Mouse (Mus musculus): Measurements from ENCODE around the gene Twsg1. TPM values are rescaled to one million over a fixed set of nuclear protein-coding genes. Genes with fewer than 3 reads are reported as not detected.
A peak's percentile ranks its signal among the peaks of the same experiment; 100 is the strongest.

Twsg1 gene
- polyA plus RNA-seq, 2 experiments, result 8.1 to 16.1 TPM

DNA sequence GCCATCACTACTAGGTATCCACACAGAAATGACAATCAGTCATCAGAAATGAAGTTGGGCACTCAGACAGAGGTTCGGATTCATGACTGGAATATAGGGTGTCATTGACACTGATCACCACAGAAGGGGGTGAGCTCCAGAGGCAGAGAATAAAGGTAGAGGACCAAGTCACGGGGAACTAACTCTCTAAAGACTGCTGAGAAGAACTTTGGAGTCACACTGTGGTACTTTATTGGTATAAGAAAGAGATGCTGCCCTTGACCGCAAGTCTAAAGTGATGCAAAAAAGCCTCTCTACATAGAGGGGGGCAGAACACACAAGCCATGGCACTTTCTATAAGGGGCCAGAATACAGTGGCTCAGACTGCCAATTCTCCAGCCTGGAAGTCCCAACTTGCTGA is 5.1 kb upstream of the Twsg1 start:
- no peak overlapping the region for H3K9ac ChIP-seq (replicated peaks)
- TF ChIP-seq CTCF (IDR thresholded peaks at IDR 0.05; ENCODE audit: low read depth), result no peak
- no peak for TF ChIP-seq EP300 (IDR thresholded peaks at IDR 0.05; ENCODE audit: low read depth)
- no peak for DNase-seq (ENCODE audit: low read depth in 3 of 3, low spot score in 3 of 3)
- ATAC-seq (ENCODE audit: insufficient read depth), result no peak
- peaks cover 3 to 11% of the 10 kb centered on the region in 2 experiments; a peak in 3 of 4 replicates for H3K4me1 ChIP-seq (replicated peaks; ENCODE audit: control insufficient read depth in 2 of 2, insufficient read depth in 2 of 2, low read length in 1 of 2)
- H3K27ac ChIP-seq, result no peak overlapping the region
- H3K27me3 ChIP-seq (ENCODE audit: control insufficient read depth, insufficient read depth, low read length), result no peaks in the 10 kb centered on the region
- 69% methylated on average over 3 of the region's 3 CpGs for WGBS (ENCODE audit: insufficient replicate concordance)
- H3K9me3 ChIP-seq (ENCODE audit: control insufficient read depth, low read length), result no peaks in the 10 kb centered on the region
- H3K36me3 ChIP-seq (replicated peaks; ENCODE audit: control insufficient read depth, insufficient read depth, low read depth), result no peaks in the 10 kb centered on the region
- H3K4me2 ChIP-seq (ENCODE audit: low read depth), result no peak overlapping the region
- H3K4me3 ChIP-seq (ENCODE audit: insufficient read depth in 1 of 2, low read depth in 2 of 2, low read length in 2 of 2), result no peak overlapping the region

GRCm38 (mm10) chr17:65953959-65954358 is 2.9 kb upstream of the Twsg1 start:
- H3K9me3 ChIP-seq (ENCODE audit: control insufficient read depth, low read length), result no peaks in the 10 kb centered on the region
- H3K36me3 ChIP-seq (replicated peaks; ENCODE audit: control insufficient read depth, insufficient read depth, low read depth), result no peaks in the 10 kb centered on the region
- no peak overlapping the region for H3K4me3 ChIP-seq (ENCODE audit: insufficient read depth in 1 of 2, low read depth in 2 of 2, low read length in 2 of 2)
- no peak overlapping the region for H3K4me2 ChIP-seq (ENCODE audit: low read depth)
- no peak overlapping the region for H3K9ac ChIP-seq (replicated peaks)
- DNase-seq (ENCODE audit: low read depth in 3 of 3, low spot score in 3 of 3), result no peak
- H3K4me1 ChIP-seq (replicated peaks; ENCODE audit: control insufficient read depth in 2 of 2, insufficient read depth in 2 of 2, low read length in 1 of 2), result peaks cover 8 to 13% of the 10 kb centered on the region in 2 experiments
- no peak for ATAC-seq (ENCODE audit: insufficient read depth)
- WGBS (ENCODE audit: insufficient replicate concordance), result 43% methylated on average over 4 of the region's 4 CpGs
- no peak overlapping the region for H3K27ac ChIP-seq
- TF ChIP-seq EP300 (IDR thresholded peaks at IDR 0.05; ENCODE audit: low read depth) (no peak), CTCF (IDR thresholded peaks at IDR 0.05; ENCODE audit: low read depth) (no peak)
- no peaks in the 10 kb centered on the region for H3K27me3 ChIP-seq (ENCODE audit: control insufficient read depth, insufficient read depth, low read length)

DNA sequence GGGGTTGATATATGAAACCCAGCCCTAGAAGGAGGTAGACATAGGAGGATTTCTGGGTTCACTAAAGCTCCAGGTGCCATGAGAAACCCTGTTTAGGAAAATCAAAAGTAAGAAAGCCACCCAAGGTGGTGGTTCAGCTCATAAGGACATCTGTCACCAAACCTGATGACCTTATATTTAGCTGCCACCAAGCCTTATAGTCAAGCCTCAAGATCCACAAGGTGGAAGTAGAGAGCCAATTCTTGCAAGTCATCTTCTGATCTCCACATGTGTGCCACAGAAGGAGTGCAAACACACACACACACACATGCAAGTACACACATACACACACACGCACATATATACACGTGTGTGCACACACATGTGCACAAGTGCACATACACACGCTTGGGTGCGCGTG is 1.1 kb upstream of the Twsg1 start:
- no peak overlapping the region for H3K4me3 ChIP-seq (ENCODE audit: insufficient read depth in 1 of 2, low read depth in 2 of 2, low read length in 2 of 2)
- no peak overlapping the region for H3K27ac ChIP-seq
- H3K4me1 ChIP-seq (replicated peaks; ENCODE audit: control insufficient read depth in 2 of 2, insufficient read depth in 2 of 2, low read length in 1 of 2), result peaks cover 8 to 11% of the 10 kb centered on the region in 2 experiments
- DNase-seq (ENCODE audit: low read depth in 3 of 3, low spot score in 3 of 3) (peak in 1 of 3 experiments; percentile 47), ATAC-seq (ENCODE audit: insufficient read depth) (no peak)
- H3K9ac ChIP-seq (replicated peaks), result no peak overlapping the region
- WGBS (ENCODE audit: insufficient replicate concordance), result 63% methylated on average over 5 of the region's 5 CpGs
- H3K9me3 ChIP-seq (ENCODE audit: control insufficient read depth, low read length), result no peaks in the 10 kb centered on the region
- no peaks in the 10 kb centered on the region for H3K36me3 ChIP-seq (replicated peaks; ENCODE audit: control insufficient read depth, insufficient read depth, low read depth)
- no peaks in the 10 kb centered on the region for H3K27me3 ChIP-seq (ENCODE audit: control insufficient read depth, insufficient read depth, low read length)
- TF ChIP-seq CTCF (IDR thresholded peaks at IDR 0.05; ENCODE audit: low read depth) (peak; percentile 73), EP300 (IDR thresholded peaks at IDR 0.05; ENCODE audit: low read depth) (no peak)
- H3K4me2 ChIP-seq (ENCODE audit: low read depth), result no peak overlapping the region

- no peak overlapping the region for H3K27ac ChIP-seq
- peak overlapping the region; percentile 71 for H3K9ac ChIP-seq (replicated peaks)
- DNase-seq (ENCODE audit: low read depth in 3 of 3, low spot score in 3 of 3) (no peak), ATAC-seq (ENCODE audit: insufficient read depth) (no peak)
- no peaks in the 10 kb centered on the region for H3K36me3 ChIP-seq (replicated peaks; ENCODE audit: control insufficient read depth, insufficient read depth, low read depth)
- peak overlapping the region; percentile 67 to 69 for H3K4me3 ChIP-seq (ENCODE audit: insufficient read depth in 1 of 2, low read depth in 2 of 2, low read length in 2 of 2)
- peaks cover 8% of the 10 kb centered on the region in 2 experiments for H3K4me1 ChIP-seq (replicated peaks; ENCODE audit: control insufficient read depth in 2 of 2, insufficient read depth in 2 of 2, low read length in 1 of 2)
- no peaks in the 10 kb centered on the region for H3K9me3 ChIP-seq (ENCODE audit: control insufficient read depth, low read length)
- WGBS (ENCODE audit: insufficient replicate concordance), result 34% methylated on average over 7 of the region's 7 CpGs
- TF ChIP-seq EP300 (IDR thresholded peaks at IDR 0.05; ENCODE audit: low read depth), result no peak
- no peak for TF ChIP-seq CTCF (IDR thresholded peaks at IDR 0.05; ENCODE audit: low read depth)
- peak overlapping the region; percentile 74 for H3K4me2 ChIP-seq (ENCODE audit: low read depth)
- H3K27me3 ChIP-seq (ENCODE audit: control insufficient read depth, insufficient read depth, low read length), result no peaks in the 10 kb centered on the region
Measured at GRCm38 (mm10) chr17:65950183-65950582, 843 bp downstream of the Twsg1 start.

DNA sequence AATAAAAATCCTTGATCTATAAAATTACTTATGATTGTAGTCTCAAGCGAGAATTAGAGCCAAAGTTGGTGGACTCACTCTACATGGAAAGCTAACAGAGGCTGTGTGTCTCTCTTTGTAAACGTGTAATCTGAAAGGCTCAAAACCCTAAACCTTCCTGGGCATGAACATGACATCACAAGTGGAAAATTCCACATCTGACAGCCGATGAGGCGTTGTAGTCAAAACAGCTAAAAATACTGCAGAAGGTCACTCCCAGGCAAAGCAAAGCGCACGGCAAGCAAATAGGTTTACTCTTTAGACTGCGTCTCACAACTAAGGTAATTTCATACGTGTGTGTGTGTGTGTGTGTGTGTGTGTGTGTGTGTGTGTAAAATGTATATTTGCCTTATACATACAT is 3.7 kb downstream of the Twsg1 start:
- no peak overlapping the region for H3K4me3 ChIP-seq (ENCODE audit: insufficient read depth in 1 of 2, low read depth in 2 of 2, low read length in 2 of 2)
- no peaks in the 10 kb centered on the region for H3K27me3 ChIP-seq (ENCODE audit: control insufficient read depth, insufficient read depth, low read length)
- H3K27ac ChIP-seq, result no peak overlapping the region
- DNase-seq (ENCODE audit: low read depth in 3 of 3, low spot score in 3 of 3), result no peak
- no peaks in the 10 kb centered on the region for H3K9me3 ChIP-seq (ENCODE audit: control insufficient read depth, low read length)
- ATAC-seq (ENCODE audit: insufficient read depth), result no peak
- TF ChIP-seq EP300 (IDR thresholded peaks at IDR 0.05; ENCODE audit: low read depth), result no peak
- TF ChIP-seq CTCF (IDR thresholded peaks at IDR 0.05; ENCODE audit: low read depth), result no peak
- 80% methylated on average over 8 of the region's 8 CpGs for WGBS (ENCODE audit: insufficient replicate concordance)
- peaks cover 7 to 8% of the 10 kb centered on the region in 2 experiments for H3K4me1 ChIP-seq (replicated peaks; ENCODE audit: control insufficient read depth in 2 of 2, insufficient read depth in 2 of 2, low read length in 1 of 2)
- no peak overlapping the region for H3K4me2 ChIP-seq (ENCODE audit: low read depth)
- H3K9ac ChIP-seq (replicated peaks), result no peak overlapping the region
- H3K36me3 ChIP-seq (replicated peaks; ENCODE audit: control insufficient read depth, insufficient read depth, low read depth), result no peaks in the 10 kb centered on the region

Measured in liver, embryonic 14.5 days (tissue).